Mouse (Mus musculus) olfactory bulb, adult 2 months (tissue): ENCODE measurements around the gene Irf9.

Experiments used
- CTCF ChIP-seq: fragments of 200-500 bp; IDR thresholded peaks from 2 replicates; pipeline ENCODE4 v1.5.1; 2012; ENCODE audit warnings: low read depth, mild to moderate bottlenecking, low read length, moderate library complexity; ENCODE audit not compliant: insufficient read depth
- POLR2A ChIP-seq: fragments of 200-500 bp; IDR thresholded peaks from 2 replicates; pipeline ENCODE4 v1.6.1; 2012; ENCODE audit warnings: mild to moderate bottlenecking, low read depth, low read length, moderate library complexity; ENCODE audit not compliant: insufficient read depth

GRCm38 (mm10) chr14:55637795-55638194 lies 34.4 kb downstream of the Irf9 start, which contains the start of gene Gm49378:
- TF ChIP-seq POLR2A (no peak), CTCF (no peak)
